Mouse (Mus musculus) v-Abl transformed pro-B cells (cell line): ENCODE results near the gene Bach1.

Experiments used
- in situ Hi-C, 2 experiments: fragments of 400-800 bp; cut with MboI; formaldehyde crosslinking; loops; one replicate each; pipeline ENCODE4 v1.15.1; 2025; ENCODE audit not compliant: unreplicated experiment in 2 of 2

The Bach1 gene

DNA sequence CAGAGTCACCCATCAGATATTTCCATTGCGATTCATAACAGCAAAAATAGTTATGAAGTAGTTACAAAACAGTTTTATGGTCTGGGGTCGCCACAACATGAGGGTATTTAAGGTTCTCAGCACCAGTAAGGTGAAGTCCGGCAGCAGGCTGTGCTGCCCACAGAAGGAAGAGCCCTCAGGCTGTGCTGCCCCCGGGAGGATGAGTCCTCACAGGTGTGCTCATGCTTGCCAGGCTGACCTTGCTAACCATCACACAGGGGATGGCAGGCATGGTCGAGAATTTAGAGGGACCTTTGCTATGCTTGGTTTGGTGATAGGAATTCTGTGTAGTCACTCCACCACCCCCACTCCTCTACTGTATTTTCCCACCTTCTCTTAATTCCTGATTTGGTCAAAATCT is 9.8 kb downstream of the Bach1 start:
- in situ Hi-C loops = no loop called here

DNA sequence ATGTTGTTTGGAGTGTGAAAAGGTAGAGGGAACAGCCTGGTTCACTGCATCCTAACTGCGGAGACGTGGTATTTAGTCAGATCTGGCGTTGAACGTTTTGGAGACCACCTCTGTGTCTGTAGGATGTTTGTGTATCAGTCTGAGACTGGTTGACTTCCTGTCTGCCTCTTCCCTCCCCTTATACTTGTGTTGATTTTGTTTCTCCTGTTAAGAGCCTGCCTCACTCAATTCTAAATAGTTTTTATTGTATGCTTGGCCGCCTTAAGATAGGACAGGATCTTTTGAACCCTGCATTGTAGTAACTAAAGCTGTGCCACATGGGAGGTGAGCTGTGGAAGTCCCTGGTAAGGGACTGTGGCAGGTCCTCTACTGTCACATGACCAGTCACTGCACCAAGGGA is 10.4 kb downstream of the Bach1 start:
- in situ Hi-C loops = no loop called here

DNA sequence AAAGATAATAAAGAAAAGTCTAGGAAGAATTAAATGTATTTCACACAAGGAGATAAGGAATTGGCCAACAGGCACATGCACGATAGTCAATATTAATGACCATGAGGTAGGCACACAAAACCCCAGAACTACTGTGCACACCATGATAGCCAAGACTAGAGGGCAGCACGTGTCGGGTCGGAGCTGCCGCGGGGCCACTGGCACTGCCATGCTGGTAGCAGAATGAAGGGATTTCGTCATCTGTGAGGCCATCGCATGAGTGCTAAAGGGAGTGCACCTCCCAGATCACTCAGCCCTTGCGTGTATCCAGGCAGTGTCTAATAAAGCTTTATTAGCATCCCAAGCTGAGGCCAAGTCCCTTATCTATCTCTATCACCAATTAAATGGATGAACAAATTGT is 11.2 kb downstream of the Bach1 start:
- in situ Hi-C loops = no loop called here

DNA sequence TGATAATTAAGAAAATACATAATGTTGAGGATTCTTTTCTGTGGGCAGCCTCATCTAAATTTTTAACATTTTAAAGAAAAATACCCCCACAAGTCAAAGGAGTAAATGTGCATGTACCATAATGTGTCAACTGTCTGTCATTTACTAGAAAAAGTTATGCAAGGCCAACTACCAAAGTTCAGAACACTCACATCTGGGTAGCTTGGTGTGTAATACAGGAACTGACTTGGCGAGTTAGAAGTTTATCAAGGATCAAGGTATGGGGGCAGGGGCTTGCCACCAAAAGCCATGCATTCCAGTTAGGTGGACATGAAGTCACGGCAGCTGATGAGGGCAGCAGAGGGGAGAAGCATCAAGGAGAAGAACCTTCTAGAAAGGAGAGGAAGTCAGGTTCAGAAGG is 13.2 kb downstream of the Bach1 start:
- in situ Hi-C loops = no loop called here

DNA sequence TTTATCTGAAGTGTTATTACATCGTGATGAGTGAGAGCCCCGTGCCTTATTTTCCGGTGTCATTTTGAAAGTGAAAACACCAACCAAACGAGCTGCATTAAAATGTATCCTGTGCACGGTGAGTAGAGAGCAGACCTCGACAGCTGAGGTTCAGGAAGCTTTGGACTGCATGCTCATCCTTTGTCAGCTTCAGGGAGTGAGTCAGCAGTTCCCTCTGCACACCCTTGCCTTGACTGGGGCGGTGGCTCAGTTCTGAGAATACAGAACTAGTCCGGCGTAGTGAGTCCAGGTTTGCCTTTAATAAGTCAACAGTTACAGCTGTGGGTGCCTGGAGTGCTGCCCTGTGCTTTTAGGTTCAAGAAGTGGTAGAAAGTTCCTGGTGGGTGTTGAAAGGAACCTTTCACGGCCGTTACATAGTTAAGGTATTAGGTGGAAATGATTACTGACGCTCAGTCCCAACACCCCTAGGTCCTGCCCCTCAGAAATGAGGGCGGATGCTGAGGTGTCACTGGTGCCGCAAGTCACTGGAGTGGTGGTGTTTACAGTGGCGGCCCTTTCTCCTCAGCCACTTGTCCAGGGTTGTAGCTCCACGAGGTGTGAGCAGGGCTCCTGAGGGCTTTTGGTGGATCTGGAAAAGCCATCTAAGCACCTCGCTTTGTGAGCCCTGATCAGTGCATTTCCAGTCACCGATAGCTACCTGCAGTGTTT is 14.4 kb downstream of the Bach1 start:
- in situ Hi-C loops = no loop called here

DNA sequence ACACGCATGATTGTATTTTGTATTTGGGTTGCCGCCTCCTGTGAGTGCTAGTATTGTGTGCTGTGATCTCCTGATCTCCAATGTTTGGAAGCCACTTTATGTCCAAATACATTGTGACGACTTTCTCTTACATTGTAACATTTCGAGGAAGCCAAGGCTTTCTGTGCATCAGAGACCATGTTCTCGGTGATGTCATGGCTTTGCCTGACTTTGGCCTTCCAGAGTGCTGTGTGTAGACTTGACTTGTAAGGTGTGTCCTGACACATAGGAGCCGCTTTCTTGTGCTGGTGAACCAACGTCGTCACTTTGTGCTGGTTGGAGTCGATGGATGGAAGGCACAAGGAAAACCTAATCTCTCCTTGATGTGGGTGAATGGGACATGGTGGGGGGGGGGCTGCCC is 15.8 kb downstream of the Bach1 start:
- in situ Hi-C loops = no loop called here

DNA sequence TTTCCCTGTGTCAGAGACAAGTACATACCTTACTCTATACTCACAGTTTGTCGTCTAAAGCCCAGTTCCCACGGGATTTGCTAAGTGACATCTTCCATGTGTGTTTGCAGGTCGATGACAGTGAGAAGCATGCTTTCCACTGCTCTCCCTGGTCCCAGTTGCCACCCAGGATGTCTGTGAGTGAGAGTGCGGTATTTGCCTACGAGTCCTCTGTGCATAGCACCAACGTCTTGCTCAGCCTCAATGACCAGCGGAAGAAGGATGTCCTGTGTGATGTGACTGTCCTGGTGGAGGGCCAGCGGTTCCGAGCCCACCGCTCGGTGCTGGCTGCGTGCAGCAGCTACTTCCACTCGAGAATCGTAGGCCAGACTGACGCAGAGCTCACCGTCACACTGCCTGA is 16.5 kb downstream of the Bach1 start:
- in situ Hi-C loops = no loop called here

DNA sequence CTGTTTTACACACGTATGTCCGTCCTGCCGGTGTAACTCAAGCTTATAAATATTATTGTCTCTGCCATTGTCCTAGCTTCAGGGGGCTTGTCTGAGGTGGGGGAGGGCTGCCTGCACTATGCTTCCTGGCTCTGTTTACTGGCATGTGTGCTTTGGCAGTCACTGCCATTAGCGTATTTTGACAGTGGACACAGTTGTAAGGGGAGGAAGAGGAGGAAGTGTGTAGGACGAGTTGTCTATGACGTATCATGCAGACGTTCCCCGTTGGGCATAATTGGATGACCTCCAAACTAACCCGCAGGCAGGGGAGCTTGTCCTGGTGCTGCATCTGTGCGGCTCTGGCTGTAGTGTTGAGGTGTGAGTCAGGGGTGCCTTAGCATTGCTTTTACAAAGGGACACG is 17.5 kb downstream of the Bach1 start:
- in situ Hi-C loops = no loop called here

DNA sequence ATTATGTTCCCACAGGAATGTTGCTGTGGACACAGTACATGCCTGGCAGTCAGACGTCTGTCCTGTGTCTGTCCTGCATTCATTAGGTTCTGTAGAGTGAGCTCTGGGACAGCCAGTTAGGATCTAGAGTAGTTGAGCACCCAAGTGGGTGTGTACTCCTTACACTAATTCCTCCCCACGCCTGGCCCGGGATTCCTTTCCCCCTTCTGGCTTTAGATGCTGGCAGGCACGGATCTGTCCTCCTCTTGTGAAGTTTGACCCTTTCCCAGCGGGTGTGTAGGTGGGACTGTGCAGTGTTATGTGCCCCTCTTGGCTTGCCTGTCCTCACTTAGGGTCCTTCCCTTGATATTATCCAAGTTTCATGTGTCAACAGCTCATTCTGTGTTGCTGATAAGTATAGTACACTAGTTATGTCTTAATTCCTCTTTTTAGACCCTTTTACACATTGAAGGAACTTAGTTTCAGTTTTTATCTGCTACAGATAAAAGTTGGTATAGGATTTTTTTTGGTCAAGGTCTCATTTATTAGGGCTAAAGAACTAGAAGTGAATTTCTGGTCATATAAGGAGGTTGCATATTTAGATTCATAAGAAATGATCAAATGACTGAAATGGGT is 18.4 kb downstream of the Bach1 start:
- in situ Hi-C loops = no loop called here

DNA sequence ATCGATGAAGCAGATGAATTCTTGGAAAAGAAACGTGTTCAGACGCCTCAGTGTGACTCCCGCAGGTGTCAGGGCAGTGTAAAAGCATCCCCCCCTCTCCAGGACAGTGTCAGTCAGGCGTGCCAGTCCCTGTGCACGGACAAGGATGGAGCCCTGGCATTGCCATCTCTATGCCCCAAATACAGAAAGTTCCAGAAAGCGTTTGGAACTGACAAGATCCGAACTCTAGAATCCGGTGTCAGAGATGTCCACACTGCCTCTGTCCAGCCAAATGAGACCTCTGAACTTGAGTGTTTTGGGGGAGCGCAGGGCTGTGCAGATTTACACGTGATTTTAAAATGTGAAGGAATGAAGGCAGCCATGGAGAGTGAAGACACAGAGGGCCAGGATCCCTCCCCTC is 20.3 kb downstream of the Bach1 start:
- in situ Hi-C loops = no loop called here

DNA sequence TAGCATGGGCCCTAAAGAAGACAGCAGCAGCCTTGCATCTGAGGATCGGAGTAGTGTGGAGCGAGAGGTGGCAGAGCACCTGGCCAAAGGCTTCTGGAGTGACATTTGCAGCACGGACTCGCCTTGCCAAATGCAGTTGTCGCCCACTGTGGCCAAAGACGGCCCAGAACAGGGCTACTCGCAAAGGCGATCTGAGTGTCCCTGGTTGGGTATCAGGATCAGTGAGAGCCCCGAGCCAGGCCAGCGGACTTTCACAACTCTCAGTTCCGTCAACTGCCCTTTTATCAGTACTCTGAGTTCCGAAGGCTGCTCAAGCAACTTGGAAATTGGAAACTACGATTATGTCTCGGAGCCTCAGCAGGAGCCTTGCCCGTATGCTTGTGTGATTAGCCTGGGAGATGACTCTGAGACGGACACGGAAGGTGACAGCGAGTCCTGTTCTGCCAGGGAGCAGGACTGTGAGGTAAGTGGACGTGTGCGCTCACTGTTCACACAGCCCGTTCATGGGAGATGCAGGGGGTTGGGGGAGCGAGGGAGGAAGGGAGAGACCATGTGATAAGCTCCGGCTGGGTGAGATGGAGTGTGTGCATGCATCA is 21.0 kb downstream of the Bach1 start:
- in situ Hi-C loops = no loop called here

DNA sequence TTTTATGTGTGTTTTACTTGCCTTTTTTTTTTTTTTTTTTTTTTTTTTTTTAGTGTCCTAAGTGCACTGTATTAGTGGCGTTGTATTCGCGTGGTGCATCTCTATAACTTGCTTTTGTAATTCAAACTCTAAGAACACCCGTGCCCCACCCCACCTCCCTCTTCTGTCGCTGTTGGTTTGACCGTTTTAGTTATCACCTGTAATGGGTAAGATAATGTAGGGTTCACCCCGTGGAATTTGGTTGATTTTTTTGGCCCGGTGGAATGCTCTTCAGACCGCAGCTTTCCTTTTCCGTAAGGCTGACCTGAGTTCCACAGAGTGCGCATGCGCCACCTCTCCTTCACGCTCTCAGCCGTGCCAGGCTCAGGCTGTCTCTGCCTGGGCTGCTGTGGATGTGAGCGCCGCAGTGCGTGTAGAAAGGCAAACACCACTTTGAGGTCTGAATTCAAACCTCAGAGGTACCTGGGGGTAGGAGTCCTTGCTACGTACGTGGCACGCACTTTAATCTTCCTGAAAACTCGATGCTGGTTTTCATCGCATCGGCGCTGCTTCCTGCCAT is 22.2 kb downstream of the Bach1 start:
- in situ Hi-C loops = no loop called here

DNA sequence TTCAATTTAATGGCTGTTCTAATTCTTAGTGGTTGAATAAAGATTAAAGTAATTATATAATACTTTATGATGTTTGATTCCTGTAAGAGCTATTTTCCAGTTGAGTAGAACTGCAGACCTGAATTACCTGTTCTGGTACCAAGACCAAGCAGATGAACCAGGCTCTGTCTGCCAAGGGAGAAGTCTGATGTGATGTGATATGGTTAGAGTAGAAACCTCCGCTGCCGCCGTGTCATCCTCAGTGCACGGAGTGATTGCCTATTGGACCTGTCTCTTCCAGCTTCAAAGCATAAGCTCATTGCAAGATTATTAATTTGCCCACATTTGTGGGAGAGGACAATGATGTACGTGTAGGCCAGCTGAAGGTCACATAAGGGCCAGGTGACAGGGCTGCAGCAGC is 24.1 kb downstream of the Bach1 start:
- in situ Hi-C loops = no loop called here

DNA sequence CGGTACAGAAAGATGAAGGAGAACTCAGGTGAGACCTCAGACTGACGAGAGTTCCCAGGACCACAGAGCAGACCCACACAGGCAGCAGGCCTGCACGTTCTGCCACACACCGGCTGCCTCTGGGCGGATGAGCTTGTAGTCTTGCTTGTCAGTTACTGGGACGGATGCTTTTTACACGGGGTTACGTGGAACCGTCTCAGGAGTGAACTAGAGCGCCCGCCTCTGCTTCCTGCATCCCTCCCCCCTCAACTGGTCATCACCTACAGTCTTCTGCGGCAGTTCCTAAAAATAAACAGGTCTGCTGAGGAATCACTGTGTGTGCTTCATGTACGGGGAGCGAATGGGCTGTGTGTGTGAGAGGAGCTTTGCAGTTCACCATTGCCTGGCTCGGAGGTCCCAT is 24.7 kb downstream of the Bach1 start:
- in situ Hi-C loops = no loop called here

DNA sequence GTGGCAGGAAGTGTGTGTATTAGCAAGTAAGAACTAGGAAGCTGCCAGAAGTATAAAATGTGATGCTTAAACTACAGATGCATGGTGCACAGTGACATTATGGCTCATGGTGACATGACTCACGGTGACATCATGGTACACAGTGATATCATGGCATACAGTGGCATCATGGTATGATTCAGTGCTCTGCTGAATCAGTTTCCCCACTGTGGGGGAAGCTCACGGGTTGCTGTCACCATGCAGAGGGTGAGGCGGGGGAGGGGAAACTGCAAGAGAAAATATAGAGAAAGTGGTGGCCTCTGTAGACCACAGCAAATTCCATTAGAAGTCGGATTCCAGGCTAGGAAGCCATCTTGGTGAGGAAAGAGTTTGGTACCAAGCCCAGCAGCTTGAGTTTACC is 26.1 kb downstream of the Bach1 start:
- in situ Hi-C loops = no loop called here

DNA sequence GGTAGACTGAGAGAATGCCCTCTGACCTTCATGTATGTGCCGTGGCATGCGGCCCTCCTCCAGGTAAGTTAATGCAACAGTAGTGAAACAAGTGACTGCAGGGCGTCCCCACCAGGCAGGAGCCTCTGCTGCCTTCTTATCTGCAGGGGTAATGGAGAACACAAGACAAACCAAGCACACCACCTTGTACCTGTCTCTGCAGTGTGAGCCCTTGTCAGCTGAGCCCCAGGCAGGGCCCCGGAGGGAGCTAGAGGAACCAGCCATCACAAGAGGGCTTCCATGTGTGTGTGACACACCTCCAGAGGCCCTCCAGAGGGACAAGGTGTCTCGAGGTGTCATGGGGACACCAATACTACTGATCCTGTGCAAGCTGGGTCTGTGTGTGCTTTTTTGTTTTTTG is 26.5 kb downstream of the Bach1 start:
- in situ Hi-C loops = no loop called here

DNA sequence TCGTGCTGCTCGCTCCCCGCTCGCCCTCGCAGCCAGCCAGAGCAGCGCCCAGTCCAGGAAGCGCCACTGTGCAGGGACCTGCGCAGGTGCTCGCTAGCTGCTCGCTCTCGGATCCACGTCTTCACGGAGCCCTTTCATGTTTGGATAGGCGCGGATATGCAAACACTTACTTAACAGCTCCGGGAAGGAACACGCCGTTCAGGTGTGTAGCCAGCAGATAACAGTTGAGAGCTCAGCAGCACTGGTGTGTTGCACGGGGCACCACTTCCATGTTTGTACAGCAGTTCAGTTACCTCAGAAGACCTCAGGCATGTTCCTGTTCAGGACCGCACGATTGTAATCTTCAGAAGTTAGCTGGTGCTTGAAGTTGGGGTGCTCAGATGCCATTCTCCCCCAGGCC is 27.2 kb downstream of the Bach1 start:
- in situ Hi-C loops = no loop called here

DNA sequence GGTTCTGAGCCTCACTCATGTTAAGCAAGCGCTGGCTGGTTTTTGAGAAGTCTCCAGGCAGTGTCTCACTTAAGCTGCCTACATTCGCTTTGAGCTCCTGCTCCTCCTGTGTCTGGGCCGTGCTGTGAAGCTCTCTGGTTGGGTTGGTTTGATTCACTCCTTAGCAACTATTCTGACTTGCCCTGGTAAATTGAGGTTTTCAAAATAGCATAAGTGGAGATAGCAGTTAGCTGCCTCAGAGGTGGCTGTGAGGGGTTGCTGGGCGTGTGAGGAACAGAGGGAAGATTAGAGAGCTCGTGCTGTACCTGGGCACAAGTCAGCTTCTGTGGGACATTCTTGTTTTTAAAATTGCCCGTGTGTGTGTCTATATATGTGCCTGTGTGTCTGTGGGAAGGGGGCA is 27.6 kb downstream of the Bach1 start:
- in situ Hi-C loops = no loop called here

DNA sequence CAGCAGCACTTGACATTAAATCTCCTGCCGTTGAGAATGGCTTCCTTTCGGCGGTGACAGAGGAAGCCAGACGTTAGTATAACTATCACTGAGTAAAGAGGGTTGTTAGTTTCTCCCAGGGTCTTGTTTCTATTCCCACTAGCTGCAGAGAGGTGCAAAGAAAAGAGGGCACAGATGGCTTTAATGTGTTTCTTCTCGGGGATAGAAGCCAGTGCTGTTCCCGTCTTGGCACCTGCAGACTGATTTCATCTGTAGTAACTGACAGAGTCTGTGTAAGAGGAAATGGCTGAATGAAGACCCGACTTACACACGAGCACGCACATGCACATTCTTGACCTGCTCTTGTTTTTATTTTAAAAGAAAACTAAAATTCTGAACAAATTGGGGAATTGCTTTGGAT is 28.5 kb downstream of the Bach1 start:
- in situ Hi-C loops = no loop called here

DNA sequence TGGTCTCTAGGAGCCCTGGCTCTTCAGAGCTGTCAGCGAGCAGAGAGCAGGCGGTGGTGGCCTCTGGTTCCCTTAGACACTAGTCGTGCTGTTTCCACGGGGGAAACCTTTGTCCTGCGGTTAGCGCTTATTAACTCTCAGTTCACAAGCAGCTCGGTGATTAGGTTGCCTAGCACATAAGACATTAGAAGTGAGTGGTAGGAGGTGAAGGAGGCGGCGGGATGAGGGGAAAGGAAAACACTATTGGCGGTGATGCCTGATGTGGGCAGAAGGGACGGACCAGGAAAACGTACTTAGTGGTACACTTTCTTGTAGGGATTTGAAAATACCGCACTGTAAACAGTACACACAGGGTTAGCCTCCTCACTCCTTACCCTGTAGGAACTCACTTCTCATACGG is 29.2 kb downstream of the Bach1 start:
- in situ Hi-C loops = no loop called here

DNA sequence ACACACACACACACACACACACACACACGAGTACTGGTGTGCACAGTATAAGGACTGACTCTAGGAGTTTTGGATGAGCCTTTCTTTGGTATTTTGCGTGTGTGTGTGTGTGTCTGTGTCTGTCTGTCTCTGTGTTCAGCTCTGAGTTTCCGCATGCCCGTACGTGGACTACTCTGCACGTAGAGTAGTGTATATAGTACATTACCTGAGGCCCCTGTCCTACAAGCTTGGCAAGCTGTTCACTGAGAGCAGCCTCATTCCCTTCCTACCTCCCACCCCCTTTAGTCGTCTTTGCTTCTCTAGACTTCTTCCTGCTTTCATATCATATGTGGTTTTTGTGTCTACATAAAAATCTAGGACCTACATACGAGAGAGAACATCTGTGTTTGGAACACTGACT is 30.0 kb downstream of the Bach1 start:
- in situ Hi-C loops = no loop called here

DNA sequence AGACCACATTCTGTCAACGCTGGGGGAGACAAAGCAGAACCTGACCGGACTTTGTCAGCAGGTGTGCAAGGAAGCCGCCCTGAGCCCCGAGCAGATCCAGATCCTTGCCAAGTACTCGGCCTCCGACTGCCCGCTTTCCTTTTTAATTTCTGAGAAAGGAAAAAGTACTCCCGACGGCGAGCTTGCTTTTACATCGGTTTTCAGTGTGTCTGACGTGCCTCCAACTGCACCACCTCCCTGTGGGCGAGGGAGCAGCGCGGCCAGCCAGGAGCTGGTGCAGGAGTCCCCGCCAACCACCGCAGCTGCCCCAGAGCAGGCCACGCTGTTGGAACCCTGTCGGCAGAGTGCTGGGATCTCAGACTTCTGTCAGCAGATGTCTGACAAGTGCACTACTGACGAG is 30.7 kb downstream of the Bach1 start:
- in situ Hi-C loops = no loop called here
